Mouse (Mus musculus) thymus, adult 18-20 months (tissue): ENCODE measurements at regions not wholly inside any gene's neighbourhood (a gene's known extent, or its start where the extent isn't known, plus 50 kb on each side); places are given as distances from the start of the nearest gene placed in this dataset.

Experiments used
- DNase-seq, 2 experiments: peaks; one replicate each; pipeline ENCODE4 v3.0.0; 2022; ENCODE audit warnings: mixed read lengths in 2 of 2

DNA sequence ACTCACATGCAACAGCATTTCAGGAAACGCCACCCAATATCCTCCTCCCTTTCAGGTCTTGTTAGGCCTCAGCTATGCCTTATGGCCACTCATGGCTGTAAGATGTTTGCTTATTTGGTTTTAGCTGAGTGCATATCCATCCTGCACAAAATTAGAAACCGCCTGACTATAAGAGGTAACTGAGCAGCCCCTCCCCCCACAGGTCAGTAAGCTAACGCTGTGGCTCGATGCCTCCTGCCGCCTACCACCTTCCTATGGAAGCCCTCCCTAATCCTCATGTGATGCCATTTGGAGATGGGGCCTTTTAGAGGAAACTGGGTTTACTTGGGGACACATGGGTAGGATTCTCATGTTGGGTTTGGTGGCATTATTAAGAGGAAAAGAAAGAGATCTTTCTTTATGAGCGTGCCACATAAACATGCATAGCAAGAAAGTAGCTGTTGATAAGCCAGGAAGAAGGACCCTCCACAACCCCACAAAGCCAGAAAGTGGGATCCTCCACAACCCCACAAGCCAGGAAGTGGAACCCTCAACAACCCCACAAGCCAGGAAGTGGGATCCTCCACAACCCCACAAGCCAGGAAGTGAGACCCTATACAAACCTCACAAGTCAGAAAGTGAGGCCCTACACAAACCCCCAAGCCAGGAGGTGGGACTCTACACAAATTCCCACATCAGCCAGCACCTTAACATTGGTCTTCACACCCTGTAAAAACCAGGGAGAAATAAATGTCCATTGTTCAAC, 134.5 kb downstream of the Tmem17 start:
- DNase-seq: no peak

DNA sequence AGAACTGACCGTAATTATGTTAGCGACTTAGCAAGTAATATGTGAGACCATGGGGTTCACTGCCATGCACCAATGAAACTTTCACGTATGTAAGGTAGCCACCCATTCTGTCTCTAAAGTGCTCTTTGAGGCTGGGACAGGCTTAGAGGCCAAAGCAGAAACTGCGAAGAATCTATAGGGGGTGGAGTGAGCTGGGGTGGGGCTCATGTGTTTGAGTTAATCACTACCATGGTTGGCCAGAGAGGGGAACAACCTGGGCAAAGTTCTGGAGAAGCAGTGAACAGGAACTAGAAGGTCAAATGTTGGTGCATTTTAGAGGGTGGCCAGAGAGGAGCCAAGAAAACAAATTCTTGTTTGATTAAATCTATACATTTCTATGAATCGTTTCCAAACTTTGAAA, 136.4 kb downstream of the Tmem17 start:
- DNase-seq: no peak

DNA sequence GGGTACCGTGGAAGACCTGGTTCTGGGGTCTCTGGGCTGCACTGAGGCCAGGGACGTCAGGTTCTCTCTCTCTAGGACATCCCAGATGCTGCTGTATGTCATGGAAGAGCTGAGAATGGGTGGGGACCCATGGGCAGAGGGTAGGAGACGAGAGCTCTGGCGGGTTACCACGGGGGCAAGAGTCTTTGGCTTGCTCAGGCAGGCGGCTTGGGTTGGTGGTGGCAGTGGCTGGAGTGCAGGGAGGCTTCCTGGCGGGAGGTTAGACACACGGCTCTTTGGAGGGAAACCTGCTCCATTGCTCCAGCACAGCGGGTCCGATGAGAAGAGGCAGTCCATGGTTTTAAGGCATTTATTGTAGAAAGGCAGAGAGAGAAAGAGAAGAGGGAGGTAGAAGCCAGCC, 138.9 kb downstream of the Tmem17 start:
- DNase-seq: no peak

DNA sequence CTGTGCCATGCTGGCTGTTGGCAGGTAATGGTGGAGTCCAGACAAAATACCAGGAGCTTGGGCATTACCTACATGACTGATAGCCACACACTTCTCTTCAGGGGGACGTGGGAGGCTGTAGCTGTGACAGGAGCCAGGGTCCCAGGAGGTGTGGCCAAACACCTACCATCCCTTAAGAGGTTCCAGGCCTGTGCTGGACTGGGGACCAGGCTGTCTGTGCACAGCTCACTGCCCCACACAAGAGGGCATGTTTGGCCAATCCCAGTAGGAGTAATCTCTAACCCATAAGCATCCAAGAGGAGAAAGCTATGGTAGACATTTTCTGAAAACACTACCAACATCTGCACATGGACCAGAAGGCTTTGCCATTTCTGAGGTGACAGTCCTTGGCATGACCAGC, 139.4 kb downstream of the Tmem17 start:
- DNase-seq: no peak

DNA sequence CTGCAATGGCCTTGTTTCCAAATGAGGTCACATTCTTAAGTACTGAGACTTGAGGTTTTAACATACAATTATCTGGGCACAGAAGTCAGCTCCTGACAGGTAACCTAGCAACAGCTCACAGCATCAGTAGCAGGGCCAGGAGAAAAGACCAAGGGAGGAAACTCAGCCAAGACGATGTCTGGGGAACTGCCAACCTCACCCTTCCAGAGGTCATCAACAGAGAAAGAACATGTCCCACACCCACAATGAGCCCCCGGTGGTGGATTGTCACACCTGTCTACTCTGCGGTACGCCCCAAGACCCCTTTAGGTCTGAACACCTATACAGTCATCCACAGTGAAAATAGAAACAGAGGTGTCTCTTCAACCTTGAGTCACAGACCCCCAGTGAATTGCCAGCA, 140.0 kb downstream of the Tmem17 start:
- DNase-seq: no peak

DNA sequence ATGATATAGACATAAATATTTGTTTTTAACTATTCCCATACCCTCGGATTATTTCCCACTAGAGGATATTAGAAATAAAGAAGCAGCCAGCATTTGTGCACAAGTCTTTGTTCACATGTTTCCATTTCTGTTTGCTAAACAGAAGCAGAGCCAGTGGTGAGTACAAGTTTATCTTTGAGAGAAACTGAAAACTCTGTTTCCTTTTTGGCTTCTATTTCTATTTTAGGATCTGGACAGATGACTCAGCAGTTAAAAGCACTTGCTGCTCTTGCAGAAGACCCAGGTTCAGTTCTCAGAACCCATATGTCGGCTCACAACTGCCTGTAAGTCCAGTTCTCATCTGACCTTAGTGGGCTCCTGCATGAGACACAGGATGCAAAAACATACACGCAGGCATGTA, 141.0 kb downstream of the Tmem17 start:
- DNase-seq: no peak

DNA sequence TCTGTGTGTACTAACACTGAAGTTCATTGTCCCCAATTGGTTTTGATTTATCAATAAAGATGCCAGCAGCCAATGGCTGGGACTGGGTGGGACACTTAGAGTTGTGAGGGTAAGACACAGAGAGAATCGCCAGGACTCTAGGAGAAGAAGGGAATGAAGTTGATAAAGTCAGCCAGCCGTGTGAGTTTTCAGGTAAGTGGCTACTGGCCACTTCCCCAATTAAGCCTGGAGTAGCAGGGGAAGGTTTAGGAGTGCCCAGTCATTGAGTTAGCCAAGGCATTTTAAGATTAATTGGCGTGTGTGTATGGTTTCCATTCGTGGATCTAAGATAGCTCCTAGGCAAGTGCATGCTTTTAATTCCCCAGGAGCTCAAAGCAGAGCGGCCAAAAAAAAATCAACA, 141.5 kb downstream of the Tmem17 start:
- DNase-seq: no peak

DNA sequence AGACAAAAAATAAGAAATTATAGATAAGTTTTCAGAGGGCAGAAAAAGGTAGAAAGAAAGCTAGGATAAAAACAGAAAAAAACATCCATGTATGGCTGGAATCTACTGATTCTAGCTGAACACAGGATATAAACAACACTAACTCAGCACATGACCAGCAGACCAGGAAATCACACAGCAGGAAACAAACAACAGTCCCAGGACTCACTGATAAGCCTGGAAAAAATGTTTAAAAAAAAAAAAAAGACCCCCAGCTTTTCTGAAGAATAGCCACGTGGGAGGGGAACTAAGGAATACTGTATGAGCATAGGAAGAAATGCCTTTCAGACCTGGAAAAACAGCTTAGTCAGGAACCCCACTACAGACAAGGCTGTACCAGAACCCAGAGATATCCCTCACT, 145.7 kb downstream of the Tmem17 start:
- no peak for DNase-seq

DNA sequence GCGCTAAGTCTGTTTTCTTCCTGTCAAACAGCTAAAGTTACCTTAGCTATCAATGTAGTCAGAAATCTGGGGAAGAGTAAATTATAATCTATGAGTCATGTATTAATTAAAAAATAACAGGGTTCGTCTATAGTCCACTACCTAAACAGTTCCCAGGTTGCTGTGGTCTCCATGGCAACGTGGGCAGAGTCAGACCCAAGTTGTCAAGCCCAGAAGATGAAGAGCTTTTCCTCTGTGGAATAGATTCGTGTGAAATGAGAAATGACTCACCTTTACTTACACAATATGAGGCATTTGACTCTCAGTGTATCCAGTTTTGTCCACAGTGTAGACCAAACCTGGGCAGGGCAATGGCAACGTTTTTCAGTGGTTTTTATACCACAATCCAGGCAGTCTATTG, 149.2 kb downstream of the Tmem17 start:
- no peak for DNase-seq

DNA sequence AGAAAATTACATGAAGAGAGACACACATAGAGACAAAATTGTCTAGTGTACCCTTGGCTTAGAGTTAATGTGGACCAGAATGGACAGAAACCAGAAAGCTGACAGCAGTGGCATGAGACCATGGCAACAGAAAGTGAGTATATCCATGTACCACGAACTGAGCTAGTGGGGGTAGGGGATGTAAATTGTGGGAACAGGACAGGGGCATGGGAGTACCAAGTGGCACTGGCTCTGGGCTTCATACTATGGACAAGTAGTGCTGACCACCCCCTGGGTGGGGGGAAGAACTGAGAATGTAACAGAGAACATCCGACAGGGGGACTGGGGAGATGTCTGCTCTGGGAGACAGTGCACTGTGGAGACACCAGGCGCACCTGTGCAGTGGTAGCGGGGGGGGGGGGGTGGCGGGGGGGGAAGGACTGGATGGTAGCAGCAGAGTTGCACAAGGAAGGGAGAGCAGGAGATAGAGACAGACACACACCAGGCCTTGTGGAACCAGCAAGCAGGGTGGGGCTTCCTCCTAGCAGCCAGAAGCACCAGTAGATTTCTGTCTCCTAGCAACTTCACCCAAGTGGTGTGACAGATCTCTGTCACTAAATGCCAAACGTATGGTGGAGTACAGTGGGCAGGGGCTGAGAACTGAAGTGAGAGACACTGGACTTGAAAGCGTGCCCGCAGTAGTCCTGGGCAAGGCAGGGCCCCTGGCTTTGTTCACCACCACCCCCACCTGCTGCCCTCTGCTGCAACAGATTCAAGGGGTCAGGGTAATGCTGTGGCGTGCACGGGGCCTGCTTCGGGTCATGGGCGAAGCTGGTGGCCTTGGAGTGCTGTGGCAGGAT, 150.0 kb downstream of the Tmem17 start:
- DNase-seq: no peak

DNA sequence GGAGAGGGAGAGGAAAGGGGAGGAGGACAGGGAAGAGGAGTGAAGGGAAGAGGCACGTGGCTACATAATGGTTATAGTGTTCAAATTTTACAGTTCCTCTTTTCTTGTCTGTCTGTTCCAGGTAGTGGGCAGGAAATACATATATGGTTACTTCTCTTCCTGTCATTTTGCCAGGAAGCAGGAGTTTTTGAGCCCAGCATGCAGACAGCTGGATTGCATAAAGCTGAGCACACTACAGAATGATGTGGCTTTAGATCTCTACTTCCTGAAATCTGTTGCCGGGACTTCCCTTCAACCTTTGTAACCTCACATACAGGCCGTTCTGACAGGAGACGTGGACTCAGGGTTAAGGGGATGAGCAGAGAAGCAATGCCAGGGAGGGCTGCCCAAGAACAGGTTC, 154.1 kb downstream of the Tmem17 start:
- DNase-seq: no peak

DNA sequence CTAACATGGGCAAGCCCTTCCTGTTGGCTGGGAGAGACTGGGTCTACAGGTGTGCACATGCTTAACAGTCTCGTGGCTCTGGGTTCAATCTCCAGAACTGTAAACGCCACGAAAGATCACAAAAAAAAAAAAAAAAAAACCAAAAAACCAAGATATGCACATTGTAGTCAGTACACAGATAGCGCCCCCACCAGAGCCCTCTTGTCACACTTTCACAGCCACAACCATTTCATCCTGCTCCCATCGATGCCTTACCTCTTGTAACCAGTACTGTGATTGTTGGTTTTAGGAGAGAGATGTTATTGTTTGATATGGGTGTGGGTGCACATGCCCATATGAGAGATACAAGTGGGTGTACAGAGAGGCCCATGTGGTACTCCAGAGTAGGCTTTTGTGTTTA, 154.5 kb downstream of the Tmem17 start:
- DNase-seq: no peak

DNA sequence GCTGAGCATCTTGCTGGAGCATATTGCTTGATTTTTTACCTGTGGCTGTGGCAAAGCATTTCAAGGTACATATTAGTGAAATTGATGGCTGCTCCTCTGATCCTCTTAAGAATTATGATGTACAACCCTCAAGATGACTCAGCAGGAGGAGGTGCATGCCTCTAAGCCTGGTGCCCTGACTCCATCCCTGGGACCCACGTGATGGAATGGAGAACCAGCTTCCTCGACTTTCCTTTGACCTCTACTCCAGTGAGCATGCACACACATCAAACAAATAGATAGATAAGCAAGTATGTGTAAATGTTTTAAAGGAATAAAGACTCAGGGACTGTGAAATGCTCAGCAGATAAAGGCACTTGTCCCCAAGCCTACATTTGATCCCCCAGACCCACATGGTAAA, 156.3 kb downstream of the Tmem17 start:
- no peak for DNase-seq

DNA sequence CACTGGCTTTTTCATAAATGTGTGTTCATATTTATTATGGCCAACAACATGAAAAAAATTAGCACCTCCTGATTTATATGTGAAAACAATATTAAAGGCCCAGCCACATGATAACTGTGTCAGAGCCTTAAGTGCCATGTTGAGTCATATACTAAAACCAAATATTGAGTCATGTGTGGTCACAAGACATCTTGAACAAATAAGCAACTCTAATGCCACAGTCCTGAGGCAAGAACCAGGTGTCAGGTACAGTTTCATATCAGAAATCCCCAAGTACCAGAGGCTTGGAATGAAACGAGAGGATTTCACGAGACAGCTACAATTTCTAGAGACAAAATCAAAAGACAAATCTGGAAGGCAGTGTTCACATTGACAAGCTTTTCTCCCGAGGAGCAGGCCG, 157.4 kb downstream of the Tmem17 start:
- DNase-seq: no peak

DNA sequence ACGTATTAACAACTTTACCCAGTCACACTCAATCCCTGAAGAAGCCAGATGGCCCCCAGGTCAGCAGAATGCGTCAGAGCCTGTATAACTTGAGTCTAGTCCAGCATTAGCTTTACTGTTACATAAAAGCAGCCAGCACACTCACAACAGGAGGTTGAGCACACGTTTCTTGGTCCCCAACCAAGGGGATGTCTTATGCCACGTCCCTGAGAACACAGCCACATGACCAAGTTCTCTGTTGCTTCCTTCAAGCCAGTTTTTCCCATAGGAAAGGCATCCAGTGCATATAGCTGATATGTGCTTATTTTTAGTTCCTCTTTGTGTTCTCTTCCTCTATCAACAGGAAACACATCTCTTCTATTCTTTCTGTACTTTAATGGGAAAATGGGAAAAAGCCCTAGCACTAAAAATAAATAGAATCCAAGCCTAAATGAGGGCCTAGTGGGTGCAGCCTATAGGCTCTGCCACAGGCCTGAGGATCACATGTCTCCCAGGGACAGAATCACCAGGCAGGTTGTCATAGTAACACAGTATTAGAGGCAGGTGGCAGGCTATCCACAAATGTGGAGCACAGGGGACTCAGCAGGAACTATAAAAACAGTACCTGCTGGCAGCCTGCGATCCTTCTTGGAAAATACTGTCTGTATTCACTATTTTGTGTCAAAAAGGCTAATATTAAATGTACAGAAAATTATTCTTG, 160.1 kb downstream of the Tmem17 start:
- no peak for DNase-seq

DNA sequence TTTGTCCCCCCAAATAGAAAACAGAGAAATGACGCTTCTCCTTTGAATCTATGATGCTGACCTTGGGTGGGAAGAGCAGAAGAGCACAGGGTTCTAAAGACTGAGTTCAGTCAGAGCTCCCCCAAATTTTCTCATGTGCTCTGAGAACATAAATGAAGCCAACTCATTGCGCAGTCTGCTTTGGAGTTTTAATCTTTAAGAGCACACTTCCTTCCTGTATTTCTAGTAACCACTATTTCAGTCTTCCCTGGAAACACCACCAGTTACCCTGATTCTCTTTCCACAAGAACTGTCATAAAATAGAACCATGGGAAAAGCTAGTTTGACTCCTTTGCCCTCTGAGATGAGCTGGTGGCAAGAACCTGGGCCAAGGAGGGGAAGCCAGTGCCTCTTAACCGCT, 163.2 kb downstream of the Tmem17 start:
- DNase-seq: no peak

DNA sequence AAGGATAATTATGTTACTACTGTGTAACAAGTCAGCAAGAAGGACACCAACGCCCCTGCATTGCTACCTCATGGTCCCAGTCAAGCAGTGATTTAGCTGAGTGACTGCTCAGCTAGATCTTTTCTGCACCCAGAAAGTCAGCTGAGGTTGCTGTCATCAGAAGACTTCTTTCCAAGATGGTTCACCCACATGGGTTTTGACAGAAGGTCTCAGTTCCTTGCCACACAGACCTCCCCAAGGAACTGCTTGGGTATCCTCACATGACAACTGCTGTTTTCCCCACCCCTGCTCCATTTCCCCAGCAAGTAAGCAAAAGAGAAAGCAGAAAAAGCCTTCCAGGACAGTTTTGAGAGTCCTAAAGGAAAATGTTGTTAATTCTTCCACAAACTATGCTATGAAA, 163.9 kb downstream of the Tmem17 start:
- DNase-seq: no peak

DNA sequence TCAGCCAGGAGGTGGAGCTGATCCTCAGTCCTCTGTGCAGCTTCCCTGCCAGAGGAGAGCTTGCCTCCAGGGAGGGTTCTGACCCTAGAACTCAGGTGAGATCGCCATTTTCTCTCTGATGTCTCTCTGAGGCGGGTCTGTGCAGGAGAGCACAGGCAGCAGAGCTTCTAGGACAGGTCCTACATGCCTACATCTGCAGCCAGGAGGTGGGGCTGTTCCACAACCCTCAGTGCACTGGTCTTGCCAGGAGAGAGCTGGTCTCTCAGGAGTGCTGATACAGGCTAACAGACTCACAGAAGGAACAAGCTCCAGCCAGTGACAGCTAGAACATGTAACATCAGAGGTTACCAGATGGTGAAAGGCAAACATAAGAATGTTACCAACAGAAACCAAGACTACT, 165.4 kb downstream of the Tmem17 start:
- peak in 1 of 2 experiments; percentile 34 for DNase-seq

DNA sequence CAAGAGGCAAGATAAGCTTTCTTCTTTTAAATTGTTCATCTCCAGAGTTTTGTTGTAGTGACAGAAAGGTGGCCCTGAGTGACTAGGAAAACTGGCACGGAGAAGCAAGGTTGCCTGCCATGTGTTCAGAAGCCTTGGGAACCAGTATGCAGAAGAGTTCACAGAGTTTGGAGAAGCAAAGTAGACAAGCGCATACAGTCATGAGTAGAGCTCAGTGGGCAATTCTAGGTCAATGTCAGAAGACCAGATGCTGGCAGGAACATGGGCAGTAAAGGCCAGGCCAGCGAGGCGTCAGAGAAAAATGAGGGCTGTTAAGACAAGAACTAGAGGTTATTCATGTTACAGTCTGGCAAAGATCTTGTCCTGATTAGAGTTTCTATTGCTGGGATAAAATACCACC, 172.7 kb downstream of the Tmem17 start:
- no peak for DNase-seq

DNA sequence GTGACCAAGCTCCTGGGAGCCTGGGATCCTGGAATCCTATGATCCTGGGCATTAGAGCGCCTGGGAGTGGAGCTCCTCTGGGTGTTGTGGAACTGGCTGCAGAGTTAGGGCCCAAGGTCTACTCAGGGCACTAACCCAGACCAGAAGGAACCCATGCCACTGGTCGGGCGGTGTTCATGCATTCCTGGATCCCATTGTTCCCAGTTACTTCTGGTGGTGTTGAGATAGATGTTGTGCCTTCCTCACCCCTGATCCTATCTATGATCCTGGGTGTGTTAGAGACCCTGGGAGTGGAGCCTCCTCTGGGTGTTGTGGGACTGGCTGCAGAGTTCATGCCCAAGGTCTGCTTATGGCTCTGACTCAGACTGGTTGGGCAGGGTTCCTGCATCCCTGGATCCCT, 169.9 kb downstream of the B3gnt2 start:
- no peak for DNase-seq

DNA sequence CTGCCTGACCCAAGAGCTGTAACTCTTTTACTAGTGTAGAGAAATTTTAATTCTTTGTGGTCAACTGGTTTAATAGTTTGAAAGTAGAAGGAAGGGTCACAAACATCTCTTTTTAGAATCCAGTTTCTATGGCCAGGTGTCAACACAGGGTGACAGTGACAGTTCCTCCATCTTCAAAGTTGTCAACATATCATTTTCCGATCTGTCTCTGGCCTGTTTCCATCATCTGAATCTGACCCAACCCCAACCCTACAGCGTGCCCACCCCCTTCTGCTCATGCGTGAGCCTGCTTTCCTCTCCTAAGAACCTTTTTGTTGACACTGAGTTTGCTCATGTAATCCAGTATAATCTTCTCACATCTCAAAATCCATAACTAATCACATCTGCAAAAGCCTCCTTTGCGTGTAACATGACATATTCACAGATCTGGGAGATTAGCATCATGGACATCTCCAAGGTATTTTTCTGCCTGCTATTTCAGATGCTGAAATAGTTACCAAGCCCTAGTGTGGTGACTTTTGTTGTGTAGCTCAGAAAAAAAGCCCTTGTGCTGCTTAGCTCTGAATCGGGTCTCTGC, 168.4 kb downstream of the B3gnt2 start:
- DNase-seq: no peak

DNA sequence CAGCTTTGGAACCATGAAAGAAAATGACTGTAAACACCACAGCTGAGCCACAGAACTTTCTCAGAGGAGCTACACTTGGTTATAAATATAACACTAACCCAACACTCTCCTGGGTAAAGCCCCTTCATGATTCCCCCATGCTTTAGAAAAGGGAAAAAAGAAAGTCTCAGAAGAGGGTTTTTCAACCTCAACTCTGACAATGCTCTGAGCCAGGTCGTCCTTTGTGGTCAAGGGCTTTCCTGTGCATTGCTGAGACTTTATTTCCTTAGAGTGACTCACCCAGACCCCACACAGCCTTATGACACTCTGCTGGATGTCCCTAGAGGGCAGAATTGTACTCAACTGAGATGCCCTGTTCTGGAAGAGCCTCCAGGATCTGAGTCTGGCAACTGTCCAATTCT, 167.8 kb downstream of the B3gnt2 start:
- DNase-seq: peak in 1 of 2 experiments; percentile 41

DNA sequence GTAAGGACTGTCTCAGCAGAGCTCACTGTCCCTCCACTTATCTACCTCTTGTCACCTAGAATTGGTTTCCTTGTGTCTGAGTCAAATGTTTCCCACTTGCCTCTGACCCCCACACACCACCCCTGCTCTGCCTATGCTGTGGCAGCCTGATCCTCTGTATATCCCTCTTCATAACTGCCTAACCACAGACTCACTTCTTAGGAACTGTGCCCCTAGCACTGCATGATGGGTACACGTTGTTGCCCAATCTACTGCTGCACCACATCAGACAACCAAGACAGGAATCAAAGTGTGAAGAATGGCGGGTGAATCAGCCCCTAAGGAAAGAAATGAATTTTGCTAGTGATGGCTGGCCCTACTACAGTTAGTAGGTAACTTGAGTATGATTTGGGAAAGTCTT, 167.4 kb downstream of the B3gnt2 start:
- DNase-seq: peak in 1 of 2 experiments; percentile 35

DNA sequence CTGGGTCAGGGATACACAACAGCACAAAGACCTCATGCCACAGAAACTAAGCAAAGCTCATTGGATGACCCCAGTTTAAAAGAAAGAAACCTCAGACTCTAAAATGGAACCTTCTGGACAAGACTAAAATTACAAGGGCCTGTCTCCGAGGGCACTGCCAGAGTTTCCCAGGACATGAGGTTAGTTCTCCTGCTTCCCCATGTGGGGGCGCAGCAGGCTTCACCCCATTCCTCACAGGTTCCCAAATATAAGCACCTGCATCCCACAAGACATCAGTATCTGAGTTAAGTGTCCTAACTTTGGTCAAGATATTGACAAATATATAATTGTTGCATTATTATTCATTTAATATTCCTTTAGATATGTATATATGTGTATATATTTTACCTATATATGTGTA, 166.8 kb downstream of the B3gnt2 start:
- DNase-seq: no peak
